Mouse (Mus musculus) adrenal gland, postnatal 4 days (tissue): Measurements from ENCODE around the gene Zscan2. TPM values are rescaled to one million over a fixed set of nuclear protein-coding genes. Genes with fewer than 3 reads are reported as not detected.

Source experiments
- DNase-seq, 2 experiments: peaks; one replicate each; pipeline ENCODE4 v3.0.0; 2021 to 2022; ENCODE audit warnings: low spot score in 2 of 2, mixed read lengths in 2 of 2
- total RNA-seq, 2 experiments: library from RNA; stranded (reverse); gene quantifications; 2 replicates each; pipeline ENCODE4 v1.2.3; 2021

Gene Zscan2
- total RNA-seq, 2 experiments from 2014 or later, result 13.4 to 14.2 TPM

DNA sequence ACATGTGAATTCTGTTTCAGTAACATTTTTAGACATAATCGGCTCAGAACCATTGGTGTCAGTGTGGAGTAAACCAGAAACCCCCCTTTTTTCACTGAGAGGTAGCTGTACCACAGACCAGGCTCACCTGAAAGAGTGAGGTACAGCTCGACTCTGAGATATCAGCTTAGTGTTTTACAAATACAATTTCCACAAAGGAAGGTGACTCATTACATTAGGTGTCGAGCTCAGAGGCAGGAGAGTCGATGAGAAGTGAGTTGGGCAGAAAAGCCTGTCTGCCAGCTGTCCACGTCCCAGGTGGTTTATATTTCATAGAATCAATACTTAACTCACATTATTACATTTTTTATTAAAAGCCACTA lies 58.9 kb downstream of the Zscan2 start:
- no peak for DNase-seq

DNA sequence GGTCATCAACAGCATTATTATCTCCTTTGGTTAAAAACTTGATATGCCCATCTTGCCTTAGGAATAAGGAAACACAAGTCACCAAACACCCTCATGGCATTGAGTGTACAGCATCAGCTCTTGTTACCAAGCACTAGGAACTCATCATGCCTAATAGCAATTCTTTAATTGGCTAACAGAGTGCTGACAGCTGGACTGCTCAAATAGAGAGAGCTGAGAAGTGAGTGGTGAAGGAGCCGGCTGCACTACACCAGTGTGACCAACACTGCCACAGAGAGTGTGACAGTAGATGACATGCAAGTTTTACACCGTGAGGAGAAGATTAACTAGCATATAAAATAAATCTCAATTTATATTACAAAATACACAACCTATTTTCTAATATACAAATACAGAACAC lies 62.4 kb downstream of the Zscan2 start:
- no peak for DNase-seq

Other genes starting within 250 kb of the Zscan2 start
- 10 to 100 TPM; 36.4 to 39.8 TPM for gene Crtc3, start 172.0 kb upstream of the Zscan2 start, total RNA-seq
- 100 to 1,000 TPM in 1 of 2 experiments, 10 to 100 TPM in 1; 92.0 to 107 TPM for gene Iqgap1, start 34.9 kb upstream of the Zscan2 start, total RNA-seq
- gene Wdr73, start 40.3 kb downstream of the Zscan2 start, total RNA-seq, result 10 to 100 TPM; 27.9 to 29.8 TPM
- 1 to 10 TPM; 4.2 to 5.6 TPM for gene Nmb, start 44.2 kb downstream of the Zscan2 start, total RNA-seq
- 100 to 1,000 TPM; 114 to 116 TPM for gene Sec11a, start 86.9 kb downstream of the Zscan2 start, total RNA-seq
- gene Zfp592, start 132.8 kb downstream of the Zscan2 start, total RNA-seq, result 10 to 100 TPM; 26.7 to 36.0 TPM
- gene Alpk3, start 196.7 kb downstream of the Zscan2 start, total RNA-seq, result 1 to 10 TPM; 2.0 to 4.7 TPM